Mouse (Mus musculus) neural tube, postnatal 0 days (tissue): ENCODE measurements around the gene Brwd1. TPM values are rescaled to one million over a fixed set of nuclear protein-coding genes. Genes with fewer than 3 reads are reported as not detected.

Experiments used
- microRNA-seq: library from miRNA; unstranded; fragments of <30 nt; microRNA quantifications from one replicate; pipeline ENCODE4, GENCODE M21; 2016
- polyA plus RNA-seq: library from polyadenylated mRNA; unstranded; fragments of >200 nt; fragmentation: Nextera tagmentation; extraction: Ambion mirVana; gene quantifications from 2 replicates; pipeline ENCODE4 v1.2.1, GENCODE M21; 2015

Brwd1 gene
- polyA plus RNA-seq, result 130 and 138 TPM in 2 replicates

DNA sequence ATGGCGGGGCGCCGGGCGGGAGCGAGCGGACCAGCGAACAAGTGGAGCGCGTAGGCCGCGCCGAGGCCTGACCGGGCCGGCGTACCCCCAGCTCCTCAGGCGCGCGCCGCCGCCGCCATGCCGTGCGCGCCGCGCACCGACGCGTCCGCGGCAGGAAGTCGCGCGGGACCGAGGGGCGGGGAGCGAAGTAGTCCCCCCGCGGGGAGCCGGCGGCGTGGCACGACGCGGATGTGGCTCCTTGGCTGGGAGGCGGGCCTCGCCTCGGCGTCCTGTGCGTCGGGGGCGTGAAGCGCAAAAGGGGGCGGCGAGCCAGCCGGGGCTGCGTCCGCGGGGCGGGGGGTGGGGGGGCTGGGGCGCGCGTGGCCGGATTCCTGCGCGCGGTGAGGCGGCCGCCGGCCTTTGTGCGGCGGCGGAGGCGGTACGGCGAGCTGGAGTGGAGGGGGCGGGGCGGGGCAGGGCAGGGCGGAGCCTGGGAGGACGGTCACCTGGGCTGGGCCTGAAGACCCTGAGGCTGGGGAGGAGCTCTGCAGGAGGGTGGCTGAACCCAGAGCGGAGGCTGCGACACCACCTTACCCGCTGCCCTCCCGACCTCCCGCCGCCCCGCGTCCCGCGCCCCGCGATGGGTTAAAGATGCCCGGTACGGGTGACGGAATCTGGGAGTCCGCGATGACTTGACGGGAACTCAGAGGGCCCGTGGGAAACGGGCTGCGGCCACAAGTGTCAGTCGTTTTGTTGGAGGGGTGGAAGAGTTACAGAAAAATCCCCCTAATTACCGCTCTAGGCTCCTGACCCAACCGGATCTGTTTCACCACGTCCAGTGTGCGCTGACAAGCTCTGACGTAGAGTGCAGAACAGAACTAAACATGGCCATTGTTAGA is at the start of gene Brwd1:
Gene Brwd1, minus strand, starts transcription at position 226 of the 878 bp plus-strand sequence.

GRCm38 (mm10) chr16:96127657-96128344 is 45.5 kb upstream of the Brwd1 start, which contains the start of gene Hmgn1:
TSS of gene Hmgn1 (minus strand) at chr16:96127729.

GRCm38 (mm10) chr16:95990462-95991121 is 91.7 kb downstream of the Brwd1 start, which contains the start of gene Psmg1:
TSS of gene Psmg1 (minus strand) at chr16:95990960.

Small RNAs within 50 kb of the gene (microRNA-seq; reads per million reads assigned to microRNA genes)
- gene Gm27833, result not detected

Other genes with a start within 250 kb of the Brwd1 start
- gene Psmg1, start 91.6 kb downstream of the Brwd1 start, polyA plus RNA-seq, result 57.2 and 58.4 TPM in 2 replicates
- gene Hmgn1, start 45.2 kb upstream of the Brwd1 start, polyA plus RNA-seq, result 162 and 164 TPM in 2 replicates
- 166 and 173 TPM in 2 replicates for gene Wrb, start 62.9 kb upstream of the Brwd1 start, polyA plus RNA-seq
- 2.1 and 3.2 TPM in 2 replicates for gene Lca5l, start 109.7 kb upstream of the Brwd1 start, polyA plus RNA-seq
- 6.3 and 10.0 TPM in 2 replicates for gene Sh3bgr, start 117.9 kb upstream of the Brwd1 start, polyA plus RNA-seq
- 8.8 and 9.0 TPM in 2 replicates for gene B3galt5, start 153.3 kb upstream of the Brwd1 start, polyA plus RNA-seq